Mouse (Mus musculus) embryonic fibroblast, embryonic 13.5 days (primary cell): ENCODE data around the gene Mcee. TPM values are rescaled to one million over a fixed set of nuclear protein-coding genes. Genes with fewer than 3 reads are reported as not detected.

Experiments
- H3K27ac ChIP-seq: 2 replicates; pipeline ENCODE4 v1.5.1; 2012; ENCODE audit warnings: low read length, control low read depth, inconsistent platforms; ENCODE audit not compliant: insufficient read depth
- H3K4me1 ChIP-seq: 2 replicates; pipeline ENCODE4 v1.6.1; 2011; ENCODE audit warnings: low read length; ENCODE audit not compliant: control insufficient read depth, insufficient read depth
- H3K4me3 ChIP-seq: 2 replicates; pipeline ENCODE4 v1.5.1; 2011; ENCODE audit warnings: mild to moderate bottlenecking, control low read depth, low read length; ENCODE audit not compliant: insufficient read depth
- CTCF ChIP-seq: IDR thresholded peaks from 2 replicates; pipeline ENCODE4 v1.5.1; 2011; ENCODE audit warnings: mild to moderate bottlenecking, control low read depth, low read length, moderate library complexity, borderline replicate concordance; ENCODE audit not compliant: insufficient read depth
- POLR2A ChIP-seq: IDR thresholded peaks from 2 replicates; pipeline ENCODE4 v1.6.1; 2011; ENCODE audit warnings: low read depth, mild to moderate bottlenecking, control low read depth, low read length, moderate library complexity
- polyA plus RNA-seq: library from polyadenylated mRNA; stranded (reverse); fragments of >200 nt; gene quantifications from 2 replicates; pipeline ENCODE4 v1.2.4, GENCODE M21; 2011; ENCODE audit warnings: low read depth; ENCODE audit not compliant: missing spikeins, insufficient read length

The Mcee gene
- polyA plus RNA-seq, 1 experiment: 20.0 TPM

GRCm38 (mm10) chr7:64403989-64404388 is 11.6 kb downstream of the Mcee start:
- no peak for TF ChIP-seq CTCF
- Histone ChIP-seq H3K27ac (no peak overlapping the region), H3K4me3 (no peak overlapping the region), H3K4me1 (no peaks in the 10 kb centered on the region)

- Histone ChIP-seq H3K27ac (no peak overlapping the region), H3K4me1 (no peaks in the 10 kb centered on the region), H3K4me3 (no peak overlapping the region)
- TF ChIP-seq POLR2A: no peak
- TF ChIP-seq CTCF: no peak
Measured at GRCm38 (mm10) chr7:64424861-64425260, 32.5 kb downstream of the Mcee start.

GRCm38 (mm10) chr7:64439595-64440518 is 47.5 kb downstream of the Mcee start:
- H3K27ac ChIP-seq: no peak overlapping the region
- H3K4me3 ChIP-seq: no peak overlapping the region
- H3K4me1 ChIP-seq: no peaks in the 10 kb centered on the region
- TF ChIP-seq CTCF (no peak), POLR2A (no peak)

GRCm38 (mm10) chr7:64440519-64440918 is 48.1 kb downstream of the Mcee start:
- Histone ChIP-seq H3K4me1 (no peaks in the 10 kb centered on the region), H3K27ac (no peak overlapping the region), H3K4me3 (no peak overlapping the region)
- TF ChIP-seq POLR2A: no peak

GRCm38 (mm10) chr7:64450631-64451030 is 58.2 kb downstream of the Mcee start:
- Histone ChIP-seq H3K4me3 (no peak overlapping the region), H3K27ac (no peak overlapping the region)
- TF ChIP-seq POLR2A (no peak), CTCF (no peak)

GRCm38 (mm10) chr7:64451441-64451840 is 59.0 kb downstream of the Mcee start:
- H3K4me3 ChIP-seq: no peak overlapping the region
- H3K4me1 ChIP-seq: no peaks in the 10 kb centered on the region
- no peak overlapping the region for H3K27ac ChIP-seq
- TF ChIP-seq CTCF (no peak), POLR2A (no peak)

More at GRCm38 (mm10) chr7:64450631-64451030, 58.2 kb downstream of the Mcee start:
- H3K4me1 ChIP-seq: no peaks in the 10 kb centered on the region

- TF ChIP-seq CTCF: no peak
- H3K4me3 ChIP-seq: no peak overlapping the region
- H3K4me1 ChIP-seq: no peaks in the 10 kb centered on the region
- H3K27ac ChIP-seq: no peak overlapping the region
Measured at GRCm38 (mm10) chr7:64451861-64452382, 59.5 kb downstream of the Mcee start.

- H3K27ac ChIP-seq: no peak overlapping the region
- H3K4me3 ChIP-seq: no peak overlapping the region
- no peak for TF ChIP-seq CTCF
- no peak for TF ChIP-seq POLR2A
- no peaks in the 10 kb centered on the region for H3K4me1 ChIP-seq
Measured at GRCm38 (mm10) chr7:64452471-64453222, 60.2 kb downstream of the Mcee start.

GRCm38 (mm10) chr7:64456176-64456575 is 63.8 kb downstream of the Mcee start:
- TF ChIP-seq CTCF: no peak
- no peak for TF ChIP-seq POLR2A
- Histone ChIP-seq H3K27ac (no peak overlapping the region), H3K4me3 (no peak overlapping the region), H3K4me1 (no peaks in the 10 kb centered on the region)

- Histone ChIP-seq H3K4me1 (no peaks in the 10 kb centered on the region), H3K4me3 (no peak overlapping the region), H3K27ac (no peak overlapping the region)
- TF ChIP-seq CTCF (no peak), POLR2A (no peak)
Measured at GRCm38 (mm10) chr7:64456676-64457075, 64.3 kb downstream of the Mcee start.
